Mouse (Mus musculus) neural tube, embryonic 14.5 days (tissue): ENCODE results near the gene Oas1e. TPM values are rescaled to one million over a fixed set of nuclear protein-coding genes. Genes with fewer than 3 reads are reported as not detected.

Source experiments
- ATAC-seq: fragments of 200-750 bp; cut with Nextera tagmentation; 2 replicates; pipeline ENCODE4 v1.8.0; 2017; ENCODE audit warnings: low read depth, mild to moderate bottlenecking, moderate TSS enrichment, moderate library complexity
- H3K27ac ChIP-seq: fragments of 300-500 bp; sonication (generic); 2 replicates; pipeline ENCODE4 v1.5.1; 2014; ENCODE audit warnings: low read depth, mild to moderate bottlenecking, control low read depth, low read length, moderate library complexity, mixed read lengths
- H3K27me3 ChIP-seq: fragments of 300-500 bp; sonication (generic); 2 replicates; pipeline ENCODE4 v1.6.1; 2014; ENCODE audit warnings: low read length; ENCODE audit not compliant: control insufficient read depth, insufficient read depth
- H3K36me3 ChIP-seq: fragments of 300-500 bp; sonication (generic); 2 replicates; pipeline ENCODE4 v1.6.1; 2014; ENCODE audit warnings: low read length, mixed read lengths; ENCODE audit not compliant: control insufficient read depth, insufficient read depth
- H3K4me1 ChIP-seq: fragments of 300-500 bp; sonication (generic); 2 replicates; pipeline ENCODE4 v1.6.1; 2014; ENCODE audit warnings: low read length; ENCODE audit not compliant: control insufficient read depth, insufficient read depth
- H3K4me2 ChIP-seq: fragments of 300-500 bp; sonication (generic); 2 replicates; pipeline ENCODE4 v1.6.1; 2014; ENCODE audit warnings: mild to moderate bottlenecking, low read depth, low read length, control low read depth
- H3K4me3 ChIP-seq: fragments of 300-500 bp; sonication (generic); 2 replicates; pipeline ENCODE4 v1.5.1; 2014; ENCODE audit warnings: low read depth, low read length, control low read depth, mixed read lengths
- H3K9ac ChIP-seq: fragments of 300-500 bp; sonication (generic); replicated peaks from 2 replicates; pipeline ENCODE4 v1.6.1; 2014; ENCODE audit warnings: low read depth, mild to moderate bottlenecking, control low read depth, low read length, mixed read lengths
- H3K9me3 ChIP-seq: fragments of 300-500 bp; sonication (generic); 2 replicates; pipeline ENCODE4 v1.6.1; 2016; ENCODE audit warnings: low read length; ENCODE audit not compliant: control insufficient read depth
- WGBS: fragments of 180-500 bp; shearing (Covaris S2); extraction: QIAGEN DNeasy Blood & Tissue Kit; methylation state at CpG from one replicate; pipeline ENCODE4 v1.1.7; 2014; 5-methylcytosine and 5-hydroxymethylcytosine counted together
- polyA plus RNA-seq: library from polyadenylated mRNA; unstranded; fragments of >200 nt; fragmentation: Nextera tagmentation; extraction: Ambion mirVana; gene quantifications from 2 replicates; pipeline ENCODE4 v1.2.1, GENCODE M21; 2014

Oas1e gene
- polyA plus RNA-seq, 1 experiment from 2014 or later = 0.19 TPM

- no peaks in the 10 kb centered on the region for H3K36me3 ChIP-seq
- no peak for ATAC-seq
- H3K4me1 ChIP-seq = no peaks in the 10 kb centered on the region
- no peak overlapping the region for H3K9ac ChIP-seq
- H3K4me3 ChIP-seq = no peak overlapping the region
- no peak overlapping the region for H3K4me2 ChIP-seq
- no peaks in the 10 kb centered on the region for H3K9me3 ChIP-seq
- H3K27me3 ChIP-seq = no peaks in the 10 kb centered on the region
- H3K27ac ChIP-seq = no peak overlapping the region
- 88% methylated on average over 1 of the region's 1 CpGs for WGBS
Observed at GRCm38 (mm10) chr5:120781646-120782045, 13.7 kb downstream of the Oas1e start.

- H3K9ac ChIP-seq = no peak overlapping the region
Observed at GRCm38 (mm10) chr5:120779922-120780321, 15.4 kb downstream of the Oas1e start.

GRCm38 (mm10) chr5:120778941-120779340, 16.4 kb downstream of the Oas1e start:
- no peak overlapping the region for H3K9ac ChIP-seq
- H3K4me1 ChIP-seq = no peaks in the 10 kb centered on the region
- H3K36me3 ChIP-seq = no peaks in the 10 kb centered on the region
- no peak overlapping the region for H3K4me2 ChIP-seq
- ATAC-seq = no peak
- no peaks in the 10 kb centered on the region for H3K9me3 ChIP-seq
- no peak overlapping the region for H3K4me3 ChIP-seq
- WGBS = 77% methylated on average over 2 of the region's 2 CpGs
- no peak overlapping the region for H3K27ac ChIP-seq
- H3K27me3 ChIP-seq = no peaks in the 10 kb centered on the region

More at GRCm38 (mm10) chr5:120779922-120780321, 15.4 kb downstream of the Oas1e start:
- Histone ChIP-seq H3K4me2 (no peak overlapping the region), H3K4me1 (no peaks in the 10 kb centered on the region), H3K36me3 (no peaks in the 10 kb centered on the region), H3K9me3 (no peaks in the 10 kb centered on the region), H3K27me3 (no peaks in the 10 kb centered on the region), H3K4me3 (no peak overlapping the region), H3K27ac (no peak overlapping the region)
- WGBS = 64% methylated on average over 3 of the region's 3 CpGs
- no peak for ATAC-seq

- 83% methylated on average over 9 of the region's 9 CpGs for WGBS
- no peak for ATAC-seq
Observed at GRCm38 (mm10) chr5:120777478-120777877, 17.9 kb downstream of the Oas1e start, which contains the start of gene Oas3. Gene Oas3, minus strand, starts transcription at chr5:120777661.

GRCm38 (mm10) chr5:120776801-120777200, 18.5 kb downstream of the Oas1e start:
- Histone ChIP-seq H3K27ac (no peak overlapping the region), H3K4me2 (no peak overlapping the region), H3K9ac (no peak overlapping the region), H3K36me3 (no peaks in the 10 kb centered on the region), H3K4me1 (no peaks in the 10 kb centered on the region), H3K9me3 (no peaks in the 10 kb centered on the region), H3K27me3 (no peaks in the 10 kb centered on the region), H3K4me3 (no peak overlapping the region)
- no peak for ATAC-seq
- WGBS = 84% methylated on average over 5 of the region's 5 CpGs

More at GRCm38 (mm10) chr5:120777478-120777877, 17.9 kb downstream of the Oas1e start, which contains the start of gene Oas3:
- Histone ChIP-seq H3K27me3 (no peaks in the 10 kb centered on the region), H3K4me1 (no peaks in the 10 kb centered on the region), H3K9ac (no peak within 1 kb of the TSS), H3K27ac (no peak within 1 kb of the TSS), H3K9me3 (no peaks in the 10 kb centered on the region), H3K4me2 (no peak within 1 kb of the TSS), H3K36me3 (no peaks in the 10 kb centered on the region), H3K4me3 (no peak within 1 kb of the TSS)

GRCm38 (mm10) chr5:120775287-120775985, 19.9 kb downstream of the Oas1e start:
- Histone ChIP-seq H3K27ac (no peak overlapping the region), H3K4me3 (no peak overlapping the region), H3K27me3 (no peaks in the 10 kb centered on the region), H3K4me2 (no peak overlapping the region), H3K4me1 (no peaks in the 10 kb centered on the region), H3K36me3 (no peaks in the 10 kb centered on the region), H3K9ac (no peak overlapping the region), H3K9me3 (no peaks in the 10 kb centered on the region)
- ATAC-seq = no peak
- WGBS = 88% methylated on average over 14 of the region's 14 CpGs

GRCm38 (mm10) chr5:120769396-120769795, 25.9 kb downstream of the Oas1e start:
- WGBS = 70% methylated on average over 3 of the region's 3 CpGs
- no peak overlapping the region for H3K27ac ChIP-seq
- H3K4me2 ChIP-seq = no peak overlapping the region
- H3K9ac ChIP-seq = no peak overlapping the region
- H3K4me1 ChIP-seq = no peaks in the 10 kb centered on the region
- H3K27me3 ChIP-seq = no peaks in the 10 kb centered on the region
- H3K9me3 ChIP-seq = no peaks in the 10 kb centered on the region
- ATAC-seq = no peak
- no peak overlapping the region for H3K4me3 ChIP-seq
- H3K36me3 ChIP-seq = no peaks in the 10 kb centered on the region

- no peak overlapping the region for H3K4me3 ChIP-seq
- no peaks in the 10 kb centered on the region for H3K36me3 ChIP-seq
- H3K27me3 ChIP-seq = no peaks in the 10 kb centered on the region
- no peaks in the 10 kb centered on the region for H3K4me1 ChIP-seq
- H3K9ac ChIP-seq = no peak overlapping the region
- 79% methylated on average over 8 of the region's 8 CpGs for WGBS
- no peak overlapping the region for H3K4me2 ChIP-seq
- H3K27ac ChIP-seq = no peak overlapping the region
- H3K9me3 ChIP-seq = no peaks in the 10 kb centered on the region
- no peak for ATAC-seq
Observed at GRCm38 (mm10) chr5:120765010-120765409, 30.3 kb downstream of the Oas1e start.

- Histone ChIP-seq H3K36me3 (no peaks in the 10 kb centered on the region), H3K27ac (no peak overlapping the region), H3K4me1 (no peaks in the 10 kb centered on the region), H3K9me3 (no peaks in the 10 kb centered on the region), H3K4me2 (no peak overlapping the region), H3K9ac (no peak overlapping the region), H3K4me3 (no peak overlapping the region), H3K27me3 (no peaks in the 10 kb centered on the region)
- ATAC-seq = no peak
- 25% methylated on average over 6 of the region's 6 CpGs for WGBS
Observed at GRCm38 (mm10) chr5:120761901-120762300, 33.4 kb downstream of the Oas1e start.
